Mouse (Mus musculus): ENCODE measurements around the gene Tubd1. TPM values are rescaled to one million over a fixed set of nuclear protein-coding genes. Genes with fewer than 3 reads are reported as not detected.

Tubd1 gene
- polyA plus RNA-seq, 1 experiment from 2014 or later, result 12.6 TPM

DNA sequence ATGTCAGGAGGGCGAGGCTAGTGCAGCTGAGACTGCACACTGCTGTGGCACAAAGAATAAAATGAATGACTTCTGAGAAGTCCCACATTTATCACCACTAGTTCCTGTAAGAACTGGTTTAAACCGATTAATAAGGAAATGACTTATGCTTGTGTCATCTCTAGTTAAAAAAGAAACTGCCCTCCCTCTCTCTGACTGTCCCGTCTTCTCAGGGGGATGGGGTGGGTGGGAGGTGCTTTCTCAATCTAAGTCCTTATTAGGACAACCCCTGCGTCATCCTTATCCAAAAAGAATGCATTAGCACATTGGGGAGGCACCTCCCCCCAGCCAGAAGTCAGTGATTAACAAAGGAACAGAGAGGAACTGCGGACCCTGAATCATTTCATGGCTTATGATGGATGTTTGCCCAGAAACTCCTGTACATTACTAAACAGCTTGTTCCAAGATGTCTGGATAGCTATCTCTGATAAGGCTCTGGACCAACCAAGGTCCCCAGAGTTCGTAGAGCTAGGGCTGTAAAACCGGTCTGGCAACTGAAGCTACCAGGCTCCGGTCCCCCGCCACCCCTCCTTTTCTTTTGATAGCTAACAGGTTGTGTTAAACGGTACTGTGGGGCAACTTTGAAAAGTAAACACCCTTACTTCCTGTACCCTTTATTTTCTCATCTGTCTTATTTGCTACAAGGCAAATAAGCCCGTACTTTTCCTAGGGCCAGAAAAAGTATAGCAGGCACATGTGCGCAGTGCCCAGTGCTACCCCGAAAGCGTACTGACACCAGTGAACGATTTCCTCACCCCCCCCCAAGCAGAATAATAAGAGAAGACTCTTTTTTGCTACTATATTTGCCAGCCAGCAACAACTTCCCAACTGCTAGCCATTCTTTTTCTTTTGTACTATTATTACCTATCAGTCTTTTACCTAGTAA lies 42.3 kb downstream of the Tubd1 start:
- no peaks in the 10 kb centered on the region for H3K36me3 ChIP-seq (replicated peaks; ENCODE audit: control insufficient read depth, insufficient read depth, low read depth, low read length)
- no peaks in the 10 kb centered on the region for H3K27me3 ChIP-seq (ENCODE audit: control insufficient read depth, insufficient read depth, low read length)
- H3K4me3 ChIP-seq (ENCODE audit: low read depth, low read length), result peak overlapping the region; percentile 5; the same call in 1 of the 2 replicates
- H3K9ac ChIP-seq (replicated peaks; ENCODE audit: low read length), result peak overlapping the region; percentile 43
- DNase-seq (ENCODE audit: low spot score) (peak; percentile 69), ATAC-seq (replicated peaks; ENCODE audit: insufficient number of reproducible peaks, low FRiP score, low TSS enrichment, low read depth) (0 out of 2 replicates have a peak, but pooled peaks have one; percentile 9)
- H3K4me2 ChIP-seq (ENCODE audit: low read depth, low read length), result peak overlapping the region; percentile 34
- H3K9me3 ChIP-seq (replicated peaks; ENCODE audit: control insufficient read depth, low read length), result no peaks in the 10 kb centered on the region
- H3K4me1 ChIP-seq (ENCODE audit: control insufficient read depth, insufficient read depth, low read length), result no peaks in the 10 kb centered on the region
- 5% methylated on average over 15 of the region's 15 CpGs for WGBS
- no peak overlapping the region for H3K27ac ChIP-seq (replicated peaks; ENCODE audit: low read depth, low read length)

GRCm38 (mm10) chr11:86587830-86588229 lies 43.0 kb downstream of the Tubd1 start:
- Histone ChIP-seq H3K9me3 (replicated peaks; ENCODE audit: control insufficient read depth, low read length) (no peaks in the 10 kb centered on the region), H3K4me3 (ENCODE audit: low read depth, low read length) (no peak overlapping the region), H3K27me3 (ENCODE audit: control insufficient read depth, insufficient read depth, low read length) (no peaks in the 10 kb centered on the region), H3K4me1 (ENCODE audit: control insufficient read depth, insufficient read depth, low read length) (no peaks in the 10 kb centered on the region), H3K4me2 (ENCODE audit: low read depth, low read length) (no peak overlapping the region), H3K9ac (replicated peaks; ENCODE audit: low read length) (peak overlapping the region; percentile 32; the same call in 1 of the 2 replicates), H3K27ac (replicated peaks; ENCODE audit: low read depth, low read length) (no peak overlapping the region), H3K36me3 (replicated peaks; ENCODE audit: control insufficient read depth, insufficient read depth, low read depth, low read length) (no peaks in the 10 kb centered on the region)
- DNase-seq (ENCODE audit: low spot score), result no peak
- no peak for ATAC-seq (replicated peaks; ENCODE audit: insufficient number of reproducible peaks, low FRiP score, low TSS enrichment, low read depth)
- WGBS, result 34% methylated on average over 7 of the region's 7 CpGs

DNA sequence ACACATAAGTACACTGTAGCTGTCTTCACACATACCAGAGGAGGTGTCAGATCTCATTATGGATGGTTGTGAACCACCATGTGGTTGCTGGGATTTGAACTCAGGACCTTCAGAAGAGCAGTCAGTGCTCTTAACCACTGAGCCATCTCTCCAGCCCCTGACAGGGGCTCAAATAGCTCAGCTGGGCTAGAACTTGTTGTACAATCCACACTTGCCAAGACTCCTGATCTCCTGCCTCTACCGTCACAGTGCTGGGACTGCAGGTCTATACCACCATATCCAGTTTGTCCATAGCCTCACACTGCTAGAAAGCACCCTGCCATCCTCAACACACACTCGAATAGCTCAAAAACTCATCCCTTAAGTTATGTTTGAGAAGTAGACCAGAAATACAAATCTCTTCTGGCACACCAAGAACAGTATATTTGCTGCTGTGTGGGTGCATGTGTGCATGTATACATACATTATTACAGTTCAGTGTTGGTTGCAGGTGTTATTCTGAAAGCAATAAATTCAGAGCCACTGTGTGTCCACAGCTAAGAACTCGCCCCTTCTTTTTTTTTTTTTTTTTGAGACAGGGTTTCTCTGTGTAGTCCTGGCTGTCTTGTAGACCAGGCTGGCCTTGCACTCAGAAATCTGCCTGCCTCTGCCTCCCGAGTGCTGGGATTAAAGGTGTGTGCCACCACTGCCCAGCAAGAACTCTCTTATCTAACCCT lies 44.0 kb downstream of the Tubd1 start:
- Histone ChIP-seq H3K9me3 (replicated peaks; ENCODE audit: control insufficient read depth, low read length) (no peaks in the 10 kb centered on the region), H3K9ac (replicated peaks; ENCODE audit: low read length) (no peak overlapping the region), H3K36me3 (replicated peaks; ENCODE audit: control insufficient read depth, insufficient read depth, low read depth, low read length) (no peaks in the 10 kb centered on the region), H3K4me3 (ENCODE audit: low read depth, low read length) (no peak overlapping the region), H3K4me2 (ENCODE audit: low read depth, low read length) (no peak overlapping the region), H3K27me3 (ENCODE audit: control insufficient read depth, insufficient read depth, low read length) (no peaks in the 10 kb centered on the region), H3K27ac (replicated peaks; ENCODE audit: low read depth, low read length) (no peak overlapping the region), H3K4me1 (ENCODE audit: control insufficient read depth, insufficient read depth, low read length) (no peaks in the 10 kb centered on the region)
- ATAC-seq (replicated peaks; ENCODE audit: insufficient number of reproducible peaks, low FRiP score, low TSS enrichment, low read depth) (no peak), DNase-seq (ENCODE audit: low spot score) (no peak)
- 96% methylated on average over 4 of the region's 4 CpGs for WGBS

DNA sequence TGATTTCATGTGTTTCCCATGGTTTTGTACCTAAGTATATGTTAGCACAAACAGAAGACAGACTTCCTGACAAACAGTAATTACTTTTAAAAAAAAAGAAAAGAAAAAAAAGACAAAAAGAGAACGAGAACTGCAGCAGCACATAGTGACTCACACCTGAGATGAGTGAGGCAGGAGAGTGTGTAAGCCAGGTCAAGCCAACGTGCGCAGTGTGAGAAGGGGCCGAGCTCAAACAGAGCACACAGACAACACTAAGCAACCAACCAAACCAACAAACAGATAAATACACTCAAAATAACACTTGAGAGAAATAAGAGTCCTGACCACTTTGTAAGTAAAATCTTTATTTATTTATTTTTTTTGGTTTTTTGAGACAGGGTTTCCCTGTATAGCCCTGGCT lies 45.3 kb downstream of the Tubd1 start:
- H3K27ac ChIP-seq (replicated peaks; ENCODE audit: low read depth, low read length), result no peak overlapping the region
- no peak overlapping the region for H3K4me2 ChIP-seq (ENCODE audit: low read depth, low read length)
- no peaks in the 10 kb centered on the region for H3K9me3 ChIP-seq (replicated peaks; ENCODE audit: control insufficient read depth, low read length)
- no peaks in the 10 kb centered on the region for H3K36me3 ChIP-seq (replicated peaks; ENCODE audit: control insufficient read depth, insufficient read depth, low read depth, low read length)
- DNase-seq (ENCODE audit: low spot score) (no peak), ATAC-seq (replicated peaks; ENCODE audit: insufficient number of reproducible peaks, low FRiP score, low TSS enrichment, low read depth) (no peak)
- no peaks in the 10 kb centered on the region for H3K27me3 ChIP-seq (ENCODE audit: control insufficient read depth, insufficient read depth, low read length)
- 84% methylated on average over 4 of the region's 4 CpGs for WGBS
- no peak overlapping the region for H3K4me3 ChIP-seq (ENCODE audit: low read depth, low read length)
- H3K9ac ChIP-seq (replicated peaks; ENCODE audit: low read length), result no peak overlapping the region
- no peaks in the 10 kb centered on the region for H3K4me1 ChIP-seq (ENCODE audit: control insufficient read depth, insufficient read depth, low read length)

- no peak overlapping the region for H3K9ac ChIP-seq (replicated peaks; ENCODE audit: low read length)
- WGBS, result 91% methylated on average over 10 of the region's 10 CpGs
- no peaks in the 10 kb centered on the region for H3K27me3 ChIP-seq (ENCODE audit: control insufficient read depth, insufficient read depth, low read length)
- H3K4me3 ChIP-seq (ENCODE audit: low read depth, low read length), result no peak overlapping the region
- H3K36me3 ChIP-seq (replicated peaks; ENCODE audit: control insufficient read depth, insufficient read depth, low read depth, low read length), result no peaks in the 10 kb centered on the region
- no peak overlapping the region for H3K4me2 ChIP-seq (ENCODE audit: low read depth, low read length)
- H3K27ac ChIP-seq (replicated peaks; ENCODE audit: low read depth, low read length), result no peak overlapping the region
- ATAC-seq (replicated peaks; ENCODE audit: insufficient number of reproducible peaks, low FRiP score, low TSS enrichment, low read depth) (no peak), DNase-seq (ENCODE audit: low spot score) (no peak)
- no peaks in the 10 kb centered on the region for H3K4me1 ChIP-seq (ENCODE audit: control insufficient read depth, insufficient read depth, low read length)
- no peaks in the 10 kb centered on the region for H3K9me3 ChIP-seq (replicated peaks; ENCODE audit: control insufficient read depth, low read length)
Observed at GRCm38 (mm10) chr11:86590579-86590978, 45.8 kb downstream of the Tubd1 start.

GRCm38 (mm10) chr11:86591301-86591845 lies 46.6 kb downstream of the Tubd1 start:
- Histone ChIP-seq H3K27ac (replicated peaks; ENCODE audit: low read depth, low read length) (no peak overlapping the region), H3K27me3 (ENCODE audit: control insufficient read depth, insufficient read depth, low read length) (no peaks in the 10 kb centered on the region), H3K4me1 (ENCODE audit: control insufficient read depth, insufficient read depth, low read length) (no peaks in the 10 kb centered on the region), H3K9me3 (replicated peaks; ENCODE audit: control insufficient read depth, low read length) (no peaks in the 10 kb centered on the region), H3K9ac (replicated peaks; ENCODE audit: low read length) (no peak overlapping the region), H3K4me2 (ENCODE audit: low read depth, low read length) (no peak overlapping the region), H3K4me3 (ENCODE audit: low read depth, low read length) (no peak overlapping the region), H3K36me3 (replicated peaks; ENCODE audit: control insufficient read depth, insufficient read depth, low read depth, low read length) (no peaks in the 10 kb centered on the region)
- no peak for DNase-seq (ENCODE audit: low spot score)
- no peak for ATAC-seq (replicated peaks; ENCODE audit: insufficient number of reproducible peaks, low FRiP score, low TSS enrichment, low read depth)
- WGBS, result 89% methylated on average over 4 of the region's 4 CpGs

GRCm38 (mm10) chr11:86591931-86592616 lies 47.3 kb downstream of the Tubd1 start:
- 90% methylated on average over 2 of the region's 2 CpGs for WGBS
- ATAC-seq (replicated peaks; ENCODE audit: insufficient number of reproducible peaks, low FRiP score, low TSS enrichment, low read depth) (no peak), DNase-seq (ENCODE audit: low spot score) (no peak)
- H3K9ac ChIP-seq (replicated peaks; ENCODE audit: low read length), result no peak overlapping the region
- no peaks in the 10 kb centered on the region for H3K4me1 ChIP-seq (ENCODE audit: control insufficient read depth, insufficient read depth, low read length)
- H3K36me3 ChIP-seq (replicated peaks; ENCODE audit: control insufficient read depth, insufficient read depth, low read depth, low read length), result no peaks in the 10 kb centered on the region
- H3K27ac ChIP-seq (replicated peaks; ENCODE audit: low read depth, low read length), result no peak overlapping the region
- H3K9me3 ChIP-seq (replicated peaks; ENCODE audit: control insufficient read depth, low read length), result no peaks in the 10 kb centered on the region
- H3K4me2 ChIP-seq (ENCODE audit: low read depth, low read length), result no peak overlapping the region
- H3K4me3 ChIP-seq (ENCODE audit: low read depth, low read length), result no peak overlapping the region
- H3K27me3 ChIP-seq (ENCODE audit: control insufficient read depth, insufficient read depth, low read length), result no peaks in the 10 kb centered on the region

Measured in embryonic facial prominence, embryonic 11.5 days (tissue).